21 mouse cellular contexts compared by ENCODE assay signal in genomic region chr5:107979901-107980300, GRCm38 (mm10). TPM values are rescaled to one million over a fixed set of nuclear protein-coding genes. Genes with fewer than 3 reads are reported as not detected.
A peak's percentile ranks its signal among the peaks of the same experiment; 100 is the strongest.
DNase-seq lines count a peak whose midpoint lies in the region; ATAC-seq and TF ChIP-seq lines count a peak whose summit lies in the region.
"Had no signal": no experiment of that assay in that cellular context is flagged by ENCODE, and none has a peak within 500 bp of the region (broad histone marks: within the 10 kb centered on the region; RNA-seq: fewer than 3 reads in every experiment).

No protein-coding gene starts in this region.

- TF ChIP-seq RAD21 in CH12.LX (IDR thresholded peaks at IDR 0.05; ENCODE audit: low read depth, low read length) = no peak

- no peak overlapping the region for H3K27ac ChIP-seq in CH12.LX (ENCODE audit: insufficient read depth, low read depth)
- H3K27ac ChIP-seq: embryonic facial prominence, embryonic 13.5 days; forebrain, embryonic 10.5 days; heart, embryonic 15.5 days; hindbrain, embryonic 15.5 days; liver, embryonic 12.5 days; midbrain, embryonic 15.5 days; neural tube, embryonic 12.5 days had no signal

- H3K79me2 ChIP-seq in CH12.LX (replicated peaks; ENCODE audit: control insufficient read depth, extremely low read depth, insufficient read depth, poor library complexity, severe bottlenecking) (peaks cover 6% of the 10 kb centered on the region; the same call in 1 of the 2 replicates), myocyte (ENCODE audit: control insufficient read depth, insufficient read depth) (peaks cover 7% of the 10 kb centered on the region)

- H3K36me3 ChIP-seq in CH12.LX (replicated peaks in 1 of 2; ENCODE audit: control insufficient read depth in 1 of 2, insufficient read depth in 1 of 2, low read length in 1 of 2) (no peaks in the 10 kb centered on the region), myocyte (ENCODE audit: control insufficient read depth, insufficient read depth) (no peaks in the 10 kb centered on the region)
- H3K36me3 ChIP-seq: embryonic facial prominence, embryonic 13.5 days; forebrain, embryonic 10.5 days; heart, embryonic 15.5 days; hindbrain, embryonic 15.5 days; liver, embryonic 12.5 days; midbrain, embryonic 15.5 days; neural tube, embryonic 12.5 days had no signal

- no peak for TF ChIP-seq CTCF in CH12.LX (conservative IDR thresholded peaks at IDR 0.05 in 1 of 2, IDR thresholded peaks at IDR 0.05 in 1 of 2; ENCODE audit: low read depth in 2 of 2, low read length in 2 of 2)

- ATAC-seq in erythroid progenitor cell, adult 5-6 weeks (replicated peaks; ENCODE audit: low FRiP score, poor library complexity, severe bottlenecking) = peak; percentile 67; the same call in 1 of the 2 replicates
- ATAC-seq: liver, embryonic 12.5 days; midbrain, embryonic 15.5 days had no signal

- peak overlapping the region; percentile 50 for H3K4me2 ChIP-seq in CH12.LX (ENCODE audit: insufficient read depth, low read depth, poor library complexity, severe bottlenecking)
- peak overlapping the region; percentile 15 for H3K4me2 ChIP-seq in myocyte (ENCODE audit: low read depth)
- H3K4me2 ChIP-seq: embryonic facial prominence, embryonic 13.5 days; heart, embryonic 15.5 days; hindbrain, embryonic 15.5 days; liver, embryonic 12.5 days; midbrain, embryonic 15.5 days; neural tube, embryonic 12.5 days had no signal

- H3K4me3 ChIP-seq in CH12.LX (replicated peaks in 1 of 3; ENCODE audit: low read depth in 2 of 3, low read length in 2 of 3, poor library complexity in 1 of 3) = no peak overlapping the region
- H3K4me3 ChIP-seq in myocyte = no peak overlapping the region
- H3K4me3 ChIP-seq: embryonic facial prominence, embryonic 13.5 days; forebrain, embryonic 10.5 days; heart, embryonic 15.5 days; hindbrain, embryonic 15.5 days; liver, embryonic 12.5 days; midbrain, embryonic 15.5 days; neural tube, embryonic 12.5 days had no signal

- H3K9me3 ChIP-seq in CH12.LX (replicated peaks; ENCODE audit: low read length) = no peaks in the 10 kb centered on the region
- H3K9me3 ChIP-seq: embryonic facial prominence, embryonic 13.5 days; forebrain, embryonic 10.5 days; heart, embryonic 15.5 days; hindbrain, embryonic 15.5 days; liver, embryonic 12.5 days; midbrain, embryonic 15.5 days; neural tube, embryonic 12.5 days had no signal

- H3K9ac ChIP-seq in CH12.LX (ENCODE audit: insufficient read depth, low read depth) = no peak overlapping the region
- H3K9ac ChIP-seq: embryonic facial prominence, embryonic 13.5 days; heart, embryonic 15.5 days; hindbrain, embryonic 15.5 days; liver, embryonic 12.5 days; midbrain, embryonic 15.5 days; neural tube, embryonic 12.5 days had no signal

- 0 out of 2 replicates have a peak, but pooled peaks have one; percentile 39 for TF ChIP-seq EP300 in CH12.LX (IDR thresholded peaks at IDR 0.05; ENCODE audit: low read length)

- intact Hi-C loops in heart, postnatal 36 days (cut with DNase I) = no loop called here
- intact Hi-C loops in heart, postnatal 10 days (cut with DNase I) = no loop called here

- H3ac ChIP-seq in myocyte (ENCODE audit: control insufficient read depth, insufficient read length) = no peak overlapping the region

- in situ Hi-C loops in CH12.LX (cut with MboI; ENCODE audit: low pct_ligation_motif_present, low pct_unique_long_range_greater_than_20kb, low sequenced_read_pairs) = no loop called here

- H3K4me1 ChIP-seq in CH12.LX (ENCODE audit: control insufficient read depth in 1 of 2, insufficient read depth in 2 of 2) = peaks cover 7 to 59% of the 10 kb centered on the region in 2 experiments; a peak in 3 of 4 replicates
- H3K4me1 ChIP-seq: embryonic facial prominence, embryonic 13.5 days; neural tube, embryonic 12.5 days had no signal

- H3K27me3 ChIP-seq in CH12.LX (replicated peaks) (no peaks in the 10 kb centered on the region), myocyte (ENCODE audit: control insufficient read depth, insufficient read depth, insufficient read length) (no peaks in the 10 kb centered on the region)
- H3K27me3 ChIP-seq: embryonic facial prominence, embryonic 13.5 days; heart, embryonic 15.5 days; hindbrain, embryonic 15.5 days; liver, embryonic 12.5 days; midbrain, embryonic 15.5 days; neural tube, embryonic 12.5 days had no signal

- DNase-seq in heart, adult 11 months = peak; percentile 53
- DNase-seq in heart, postnatal 36 days = no peak
- DNase-seq in CH12.LX (ENCODE audit: extremely low read depth) = no peak
- DNase-seq in layer of hippocampus, adult 18-20 months (ENCODE audit: low spot score in 2 of 2) = no peak
- no peak for DNase-seq in lung, adult 18-20 months
- no peak for DNase-seq in heart, postnatal 10 days
- DNase-seq: adrenal gland, postnatal 25 days; cerebellum, postnatal 36 days; kidney, adult 8-10 months; kidney, postnatal 36 days; lung, postnatal 14 days; thymus, postnatal 14 days had no signal

- dilution Hi-C loops in CH12.LX (cut with MboI; ENCODE audit: extremely low pct_ligation_motif_present, extremely low pct_unique_long_range_greater_than_20kb, low sequenced_read_pairs) = no loop called here

- no peak for TF ChIP-seq POLR2A in CH12.LX (IDR thresholded peaks at IDR 0.05; ENCODE audit: low read depth, low read length)
- no peak for TF ChIP-seq POLR2A in myocyte (IDR thresholded peaks at IDR 0.05; ENCODE audit: insufficient read length, low read depth)

TF ChIP-seq in CH12.LX, 34 proteins besides CTCF, POLR2A, EP300 and RAD21:
- no peak for TF ChIP-seq ZC3H11A (IDR thresholded peaks at IDR 0.05; ENCODE audit: low read depth, low read length)
- no peak for TF ChIP-seq POLR2AphosphoS2 (IDR thresholded peaks at IDR 0.05; ENCODE audit: low read depth, low read length)
- TF ChIP-seq IRF4 (IDR thresholded peaks at IDR 0.05; ENCODE audit: low read depth, low read length) = 0 out of 2 replicates have a peak, but pooled peaks have one; percentile 22
- TF ChIP-seq CHD2 (IDR thresholded peaks at IDR 0.05; ENCODE audit: low read length) = no peak
- no peak for TF ChIP-seq MXI1 (IDR thresholded peaks at IDR 0.05; ENCODE audit: low read depth, low read length)
TF ChIP-seq in CH12.LX: peak in this region for 1.

TF ChIP-seq in myocyte, 11 proteins besides CTCF, POLR2A, EP300 and RAD21:
- TF ChIP-seq E2F4 (IDR thresholded peaks at IDR 0.05; ENCODE audit: insufficient read depth) (no peak), USF1 (IDR thresholded peaks at IDR 0.05; ENCODE audit: low read depth) (no peak), MAX (IDR thresholded peaks at IDR 0.05; ENCODE audit: low read depth) (no peak), REST (IDR thresholded peaks at IDR 0.05; ENCODE audit: insufficient read depth, insufficient read length) (no peak), TCF3 (IDR thresholded peaks at IDR 0.05; ENCODE audit: insufficient read length, low read depth) (no peak), CEBPB (IDR thresholded peaks at IDR 0.05; ENCODE audit: insufficient read depth, poor library complexity, severe bottlenecking) (no peak), TCF12 (IDR thresholded peaks at IDR 0.05; ENCODE audit: insufficient read depth, poor library complexity, severe bottlenecking) (no peak), SRF (IDR thresholded peaks at IDR 0.05; ENCODE audit: control insufficient read depth, insufficient read length, low read depth) (no peak), MYOD1 (IDR thresholded peaks at IDR 0.05; ENCODE audit: control insufficient read depth in 1 of 3, insufficient read length in 2 of 3, low read depth in 2 of 3) (no peak), POLR2AphosphoS2 (IDR thresholded peaks at IDR 0.05; ENCODE audit: insufficient read length, low read depth) (no peak), MYOG (IDR thresholded peaks at IDR 0.05; ENCODE audit: control insufficient read depth in 1 of 3, insufficient read depth in 1 of 3, insufficient read length in 2 of 3, low read depth in 2 of 3) (no peak)
TF ChIP-seq in myocyte: peak in this region for 0.

RNA-seq across cellular contexts. Expression of gene Fam69a, which starts 7.0 kb away (rescaled TPM):
- 1 to 10 TPM; 8.2 to 8.9 TPM for total RNA-seq in heart, postnatal 36 days (2021)
- total RNA-seq in CH12.LX (2012; rRNA removed) (4.2 and 5.6 TPM in 2 replicates), CH12.LX (2014; rRNA removed) (6.5 and 7.8 TPM in 2 replicates)
- polyA plus RNA-seq in CH12.LX (2012; ENCODE audit: insufficient read length, low read depth) (14.2 and 25.4 TPM in 2 replicates), myocyte (2012; fragmentation: generic; extraction: Trizol) (8.2 TPM)
- total RNA-seq in erythroid progenitor cell, adult 5-6 weeks (2015; ENCODE audit: low replicate concordance) = 34.4 and 36.8 TPM in 2 replicates
- 10.4 and 26.4 TPM in 2 replicates for total RNA-seq in erythroid progenitor cell, adult 5-6 weeks (2017; ENCODE audit: low replicate concordance)
- 10 to 100 TPM; 28.3 to 35.2 TPM for total RNA-seq in layer of hippocampus, adult 18-20 months (2021)
- total RNA-seq in heart, postnatal 10 days (2021) = 10 to 100 TPM in 1 of 2 experiments, 1 to 10 TPM in 1; 9.0 to 10.4 TPM
